Mouse (Mus musculus) G1E (cell line): Measurements from ENCODE around the gene Bik.
"Not testable (repeated sequence)": the region's sequence is repeated elsewhere in the genome, so short reads cannot be mapped to it uniquely, and the experiment has no call there.

Source experiments
- CTCF ChIP-seq: IDR thresholded peaks from 2 replicates; pipeline ENCODE4 v1.5.1; 2012; ENCODE audit warnings: low read depth, low read length, inconsistent platforms, mixed read lengths
- GATA1 ChIP-seq: IDR thresholded peaks from 2 replicates; pipeline ENCODE4 v1.6.1; 2012; ENCODE audit warnings: borderline replicate concordance, low read length, inconsistent platforms, mixed read lengths
- GATA2 ChIP-seq: IDR thresholded peaks from 2 replicates; pipeline ENCODE4 v1.6.1; 2012; ENCODE audit warnings: low read depth, low read length, inconsistent platforms, borderline replicate concordance
- POLR2AphosphoS5 ChIP-seq: IDR thresholded peaks from 2 replicates; pipeline ENCODE4 v1.6.1; 2012; ENCODE audit warnings: low read depth, low read length, inconsistent platforms; ENCODE audit not compliant: insufficient replicate concordance

GRCm38 (mm10) chr15:83501483-83501882 is 25.2 kb upstream of the Bik start:
- not testable (repeated sequence) for TF ChIP-seq GATA2, GATA1, CTCF, POLR2AphosphoS5
